Mouse (Mus musculus): ENCODE data around the gene 4933402N03Rik. TPM values are rescaled to one million over a fixed set of nuclear protein-coding genes. Genes with fewer than 3 reads are reported as not detected.

4933402N03Rik gene
- polyA plus RNA-seq (2014; fragmentation: Nextera tagmentation; extraction: Ambion mirVana) = not detected in 2 replicates

- H3K36me3 ChIP-seq (replicated peaks; ENCODE audit: control insufficient read depth, insufficient read depth, low read depth, low read length) = no peaks in the 10 kb centered on the region
- H3K4me2 ChIP-seq (ENCODE audit: low read depth, low read length) = no peak within 1 kb of the TSS
- no peaks in the 10 kb centered on the region for H3K27me3 ChIP-seq (ENCODE audit: control insufficient read depth, insufficient read depth, low read length)
- no peaks in the 10 kb centered on the region for H3K4me1 ChIP-seq (ENCODE audit: control insufficient read depth, insufficient read depth, low read length)
- ATAC-seq (replicated peaks; ENCODE audit: insufficient number of reproducible peaks, low FRiP score, low TSS enrichment, low read depth) = no peak
- no peak for DNase-seq (ENCODE audit: low spot score)
- 91% methylated on average over 2 of the region's 2 CpGs for WGBS
- H3K27ac ChIP-seq (replicated peaks; ENCODE audit: low read depth, low read length) = no peak within 1 kb of the TSS
- H3K9ac ChIP-seq (replicated peaks; ENCODE audit: low read length) = no peak within 1 kb of the TSS
- H3K9me3 ChIP-seq (replicated peaks; ENCODE audit: control insufficient read depth, low read length) = no peaks in the 10 kb centered on the region
- no peak within 1 kb of the TSS for H3K4me3 ChIP-seq (ENCODE audit: low read depth, low read length)
Observed at GRCm38 (mm10) chr7:131146214-131146613, at the start of gene 4933402N03Rik. TSS of gene 4933402N03Rik (minus strand) at chr7:131146314.

GRCm38 (mm10) chr7:131187996-131188395, 41.9 kb upstream of the 4933402N03Rik start:
- DNase-seq (ENCODE audit: low spot score) (no peak), ATAC-seq (replicated peaks; ENCODE audit: insufficient number of reproducible peaks, low FRiP score, low TSS enrichment, low read depth) (no peak)
- H3K4me3 ChIP-seq (ENCODE audit: low read depth, low read length) = no peak overlapping the region
- H3K9me3 ChIP-seq (replicated peaks; ENCODE audit: control insufficient read depth, low read length) = no peaks in the 10 kb centered on the region
- no peaks in the 10 kb centered on the region for H3K36me3 ChIP-seq (replicated peaks; ENCODE audit: control insufficient read depth, insufficient read depth, low read depth, low read length)
- H3K9ac ChIP-seq (replicated peaks; ENCODE audit: low read length) = no peak overlapping the region
- H3K4me1 ChIP-seq (ENCODE audit: control insufficient read depth, insufficient read depth, low read length) = no peaks in the 10 kb centered on the region
- no peak overlapping the region for H3K4me2 ChIP-seq (ENCODE audit: low read depth, low read length)
- 92% methylated on average over 14 of the region's 14 CpGs for WGBS
- no peak overlapping the region for H3K27ac ChIP-seq (replicated peaks; ENCODE audit: low read depth, low read length)
- no peaks in the 10 kb centered on the region for H3K27me3 ChIP-seq (ENCODE audit: control insufficient read depth, insufficient read depth, low read length)

- 68% methylated on average over 8 of the region's 8 CpGs for WGBS
- Histone ChIP-seq H3K4me3 (ENCODE audit: low read depth, low read length) (no peak overlapping the region), H3K36me3 (replicated peaks; ENCODE audit: control insufficient read depth, insufficient read depth, low read depth, low read length) (no peaks in the 10 kb centered on the region), H3K27me3 (ENCODE audit: control insufficient read depth, insufficient read depth, low read length) (no peaks in the 10 kb centered on the region), H3K9me3 (replicated peaks; ENCODE audit: control insufficient read depth, low read length) (no peaks in the 10 kb centered on the region), H3K4me1 (ENCODE audit: control insufficient read depth, insufficient read depth, low read length) (no peaks in the 10 kb centered on the region), H3K4me2 (ENCODE audit: low read depth, low read length) (no peak overlapping the region), H3K9ac (replicated peaks; ENCODE audit: low read length) (no peak overlapping the region), H3K27ac (replicated peaks; ENCODE audit: low read depth, low read length) (no peak overlapping the region)
- no peak for DNase-seq (ENCODE audit: low spot score)
- ATAC-seq (replicated peaks; ENCODE audit: insufficient number of reproducible peaks, low FRiP score, low TSS enrichment, low read depth) = no peak
Observed at GRCm38 (mm10) chr7:131187047-131187446, 40.9 kb upstream of the 4933402N03Rik start.

- Histone ChIP-seq H3K9me3 (replicated peaks; ENCODE audit: control insufficient read depth, low read length) (no peaks in the 10 kb centered on the region), H3K36me3 (replicated peaks; ENCODE audit: control insufficient read depth, insufficient read depth, low read depth, low read length) (no peaks in the 10 kb centered on the region), H3K27me3 (ENCODE audit: control insufficient read depth, insufficient read depth, low read length) (no peaks in the 10 kb centered on the region), H3K4me2 (ENCODE audit: low read depth, low read length) (no peak overlapping the region), H3K9ac (replicated peaks; ENCODE audit: low read length) (no peak overlapping the region), H3K4me1 (ENCODE audit: control insufficient read depth, insufficient read depth, low read length) (no peaks in the 10 kb centered on the region), H3K27ac (replicated peaks; ENCODE audit: low read depth, low read length) (no peak overlapping the region), H3K4me3 (ENCODE audit: low read depth, low read length) (no peak overlapping the region)
- DNase-seq (ENCODE audit: low spot score) = no peak
- WGBS = 68% methylated on average over 8 of the region's 8 CpGs
- no peak for ATAC-seq (replicated peaks; ENCODE audit: insufficient number of reproducible peaks, low FRiP score, low TSS enrichment, low read depth)
Observed at GRCm38 (mm10) chr7:131184339-131184738, 38.2 kb upstream of the 4933402N03Rik start.

- no peaks in the 10 kb centered on the region for H3K27me3 ChIP-seq (ENCODE audit: control insufficient read depth, insufficient read depth, low read length)
- H3K9me3 ChIP-seq (replicated peaks; ENCODE audit: control insufficient read depth, low read length) = no peaks in the 10 kb centered on the region
- WGBS = 43% methylated on average over 4 of the region's 4 CpGs
- H3K27ac ChIP-seq (replicated peaks; ENCODE audit: low read depth, low read length) = no peak overlapping the region
- no peak overlapping the region for H3K4me3 ChIP-seq (ENCODE audit: low read depth, low read length)
- no peak overlapping the region for H3K9ac ChIP-seq (replicated peaks; ENCODE audit: low read length)
- no peaks in the 10 kb centered on the region for H3K4me1 ChIP-seq (ENCODE audit: control insufficient read depth, insufficient read depth, low read length)
- no peaks in the 10 kb centered on the region for H3K36me3 ChIP-seq (replicated peaks; ENCODE audit: control insufficient read depth, insufficient read depth, low read depth, low read length)
- H3K4me2 ChIP-seq (ENCODE audit: low read depth, low read length) = no peak overlapping the region
- ATAC-seq (replicated peaks; ENCODE audit: insufficient number of reproducible peaks, low FRiP score, low TSS enrichment, low read depth) = no peak
- DNase-seq (ENCODE audit: low spot score) = peak; percentile 38
Observed at GRCm38 (mm10) chr7:131182685-131183084, 36.6 kb upstream of the 4933402N03Rik start.

GRCm38 (mm10) chr7:131174121-131174520, 28.0 kb upstream of the 4933402N03Rik start, which contains the start of gene 5430419D17Rik:
TSS of gene 5430419D17Rik (plus strand) at chr7:131174402.
- no peak for ATAC-seq (replicated peaks; ENCODE audit: insufficient number of reproducible peaks, low FRiP score, low TSS enrichment, low read depth)

GRCm38 (mm10) chr7:131169099-131169498, 23.0 kb upstream of the 4933402N03Rik start:
- no peaks in the 10 kb centered on the region for H3K9me3 ChIP-seq (replicated peaks; ENCODE audit: control insufficient read depth, low read length)
- no peak overlapping the region for H3K9ac ChIP-seq (replicated peaks; ENCODE audit: low read length)
- H3K4me3 ChIP-seq (ENCODE audit: low read depth, low read length) = no peak overlapping the region
- H3K4me1 ChIP-seq (ENCODE audit: control insufficient read depth, insufficient read depth, low read length) = no peaks in the 10 kb centered on the region
- no peak overlapping the region for H3K4me2 ChIP-seq (ENCODE audit: low read depth, low read length)
- WGBS = 47% methylated on average over 2 of the region's 2 CpGs
- H3K27me3 ChIP-seq (ENCODE audit: control insufficient read depth, insufficient read depth, low read length) = no peaks in the 10 kb centered on the region
- DNase-seq (ENCODE audit: low spot score) (no peak), ATAC-seq (replicated peaks; ENCODE audit: insufficient number of reproducible peaks, low FRiP score, low TSS enrichment, low read depth) (no peak)
- no peaks in the 10 kb centered on the region for H3K36me3 ChIP-seq (replicated peaks; ENCODE audit: control insufficient read depth, insufficient read depth, low read depth, low read length)
- no peak overlapping the region for H3K27ac ChIP-seq (replicated peaks; ENCODE audit: low read depth, low read length)

More at GRCm38 (mm10) chr7:131174121-131174520, 28.0 kb upstream of the 4933402N03Rik start, which contains the start of gene 5430419D17Rik:
- Histone ChIP-seq H3K4me3 (ENCODE audit: low read depth, low read length) (no peak within 1 kb of the TSS), H3K9ac (replicated peaks; ENCODE audit: low read length) (no peak within 1 kb of the TSS), H3K27ac (replicated peaks; ENCODE audit: low read depth, low read length) (no peak within 1 kb of the TSS), H3K36me3 (replicated peaks; ENCODE audit: control insufficient read depth, insufficient read depth, low read depth, low read length) (no peaks in the 10 kb centered on the region), H3K27me3 (ENCODE audit: control insufficient read depth, insufficient read depth, low read length) (no peaks in the 10 kb centered on the region), H3K4me2 (ENCODE audit: low read depth, low read length) (no peak within 1 kb of the TSS), H3K9me3 (replicated peaks; ENCODE audit: control insufficient read depth, low read length) (no peaks in the 10 kb centered on the region), H3K4me1 (ENCODE audit: control insufficient read depth, insufficient read depth, low read length) (no peaks in the 10 kb centered on the region)
- no peak for DNase-seq (ENCODE audit: low spot score)
- 87% methylated on average over 9 of the region's 9 CpGs for WGBS

GRCm38 (mm10) chr7:131167771-131168170, 21.7 kb upstream of the 4933402N03Rik start:
- H3K4me1 ChIP-seq (ENCODE audit: control insufficient read depth, insufficient read depth, low read length) = no peaks in the 10 kb centered on the region
- no peaks in the 10 kb centered on the region for H3K9me3 ChIP-seq (replicated peaks; ENCODE audit: control insufficient read depth, low read length)
- H3K27me3 ChIP-seq (ENCODE audit: control insufficient read depth, insufficient read depth, low read length) = no peaks in the 10 kb centered on the region
- no peak overlapping the region for H3K9ac ChIP-seq (replicated peaks; ENCODE audit: low read length)
- WGBS = 77% methylated on average over 3 of the region's 3 CpGs
- H3K36me3 ChIP-seq (replicated peaks; ENCODE audit: control insufficient read depth, insufficient read depth, low read depth, low read length) = no peaks in the 10 kb centered on the region
- no peak for DNase-seq (ENCODE audit: low spot score)
- no peak overlapping the region for H3K4me2 ChIP-seq (ENCODE audit: low read depth, low read length)
- H3K27ac ChIP-seq (replicated peaks; ENCODE audit: low read depth, low read length) = no peak overlapping the region
- no peak overlapping the region for H3K4me3 ChIP-seq (ENCODE audit: low read depth, low read length)
- ATAC-seq (replicated peaks; ENCODE audit: insufficient number of reproducible peaks, low FRiP score, low TSS enrichment, low read depth) = no peak
